Mouse (Mus musculus): Measurements from ENCODE around the gene Trpt1. TPM values are rescaled to one million over a fixed set of nuclear protein-coding genes. Genes with fewer than 3 reads are reported as not detected.

The Trpt1 gene
- 8.9 and 9.5 TPM in 2 replicates for polyA plus RNA-seq (2015; fragmentation: Nextera tagmentation; extraction: Ambion mirVana)

DNA sequence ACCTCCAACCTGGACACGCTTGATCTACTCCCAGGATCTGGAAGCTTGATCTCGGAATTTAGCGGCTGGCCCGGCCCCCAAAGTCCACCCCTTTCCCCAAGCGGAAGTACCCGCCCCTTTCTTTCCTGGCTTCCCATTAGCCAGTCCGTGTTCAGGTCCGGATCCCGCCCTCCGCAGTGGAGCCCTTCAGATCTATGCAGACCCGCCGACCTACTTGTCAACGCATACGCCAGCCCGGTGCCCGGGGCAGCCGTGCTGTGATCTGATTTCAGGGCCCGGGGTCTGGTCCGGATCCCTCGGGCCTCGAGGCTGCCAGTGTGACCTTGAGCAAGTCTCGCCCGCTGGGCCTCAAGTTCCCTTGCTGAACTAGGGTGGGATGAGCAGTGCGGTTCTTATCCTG, at the start of gene Trpt1, which contains the start of gene Nudt22:
Gene Trpt1, plus strand, starts transcription at position 126 of the 400 bp plus-strand sequence.
Gene Nudt22, minus strand, starts transcription at position 112 of the 400 bp plus-strand sequence.
- Histone ChIP-seq H3K9ac (ENCODE audit: low read depth, low read length) (peak within 1 kb of the TSS; percentile 85), H3K27ac (ENCODE audit: low read length) (peak within 1 kb of the TSS; percentile 68), H3K9me3 (ENCODE audit: control insufficient read depth, low read length) (no peaks in the 10 kb centered on the region), H3K4me3 (ENCODE audit: low read length) (peak within 1 kb of the TSS; percentile 73), H3K36me3 (ENCODE audit: control insufficient read depth, insufficient read depth, low read length) (peaks cover 7% of the 10 kb centered on the region), H3K4me2 (ENCODE audit: low read depth, low read length) (peak within 1 kb of the TSS; percentile 94), H3K27me3 (replicated peaks; ENCODE audit: control insufficient read depth, insufficient read depth, low read length) (no peaks in the 10 kb centered on the region), H3K4me1 (ENCODE audit: control insufficient read depth, insufficient read depth, low read length) (peaks cover 33% of the 10 kb centered on the region)
- WGBS, result under 1% methylated on average over 24 of the region's 24 CpGs
- ATAC-seq, result peak; percentile 78

DNA sequence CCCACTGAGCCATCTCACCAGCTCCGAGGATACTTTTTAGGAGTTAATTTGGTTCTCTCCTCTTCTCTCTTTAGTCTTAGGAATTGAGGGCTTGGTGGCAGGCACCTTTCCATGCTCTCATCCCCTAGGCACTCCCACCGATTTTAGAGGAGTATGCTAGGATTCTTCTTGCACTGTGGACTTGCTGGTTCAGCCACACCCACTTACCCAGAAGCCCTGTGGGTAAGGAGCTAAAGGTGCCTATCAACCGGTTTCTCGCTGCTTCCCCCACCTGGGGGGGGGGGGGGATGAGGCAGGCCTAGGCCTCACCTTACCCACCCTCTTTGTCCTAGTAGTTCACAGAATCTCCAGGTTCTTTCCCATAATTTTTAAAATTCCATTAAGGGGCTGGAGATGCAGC, 48.2 kb upstream of the Trpt1 start:
- Histone ChIP-seq H3K4me3 (ENCODE audit: low read length) (no peak overlapping the region), H3K4me1 (ENCODE audit: control insufficient read depth, insufficient read depth, low read length) (peaks cover 42% of the 10 kb centered on the region), H3K4me2 (ENCODE audit: low read depth, low read length) (no peak overlapping the region), H3K36me3 (ENCODE audit: control insufficient read depth, insufficient read depth, low read length) (no peaks in the 10 kb centered on the region), H3K27me3 (replicated peaks; ENCODE audit: control insufficient read depth, insufficient read depth, low read length) (no peaks in the 10 kb centered on the region), H3K27ac (ENCODE audit: low read length) (no peak overlapping the region), H3K9ac (ENCODE audit: low read depth, low read length) (0 out of 2 replicates have a peak overlapping the region, but pooled peaks have one; percentile 37), H3K9me3 (ENCODE audit: control insufficient read depth, low read length) (no peaks in the 10 kb centered on the region)
- WGBS, result 34% methylated on average over 4 of the region's 4 CpGs
- ATAC-seq, result no peak

DNA sequence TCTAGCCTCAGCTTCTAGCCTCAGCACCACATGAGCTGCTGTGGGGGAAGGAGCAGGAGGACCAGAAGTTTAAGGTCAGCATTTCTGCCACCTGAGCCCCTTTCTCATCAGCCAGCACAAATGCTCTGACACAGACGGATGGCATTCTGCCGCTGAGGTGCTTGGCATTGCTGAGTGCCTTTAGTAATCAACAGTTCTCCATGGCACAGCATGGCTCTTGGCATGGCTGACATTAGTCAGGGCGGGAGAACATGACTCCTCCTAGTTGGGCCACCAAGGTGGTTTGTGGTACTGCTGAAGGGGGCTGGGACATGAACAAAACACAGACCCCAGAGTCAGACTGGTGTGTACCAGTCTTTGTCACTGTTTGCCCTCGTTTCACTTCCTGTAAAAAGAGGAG, 47.7 kb upstream of the Trpt1 start:
- no peak overlapping the region for H3K4me2 ChIP-seq (ENCODE audit: low read depth, low read length)
- no peak for ATAC-seq
- H3K4me1 ChIP-seq (ENCODE audit: control insufficient read depth, insufficient read depth, low read length), result peaks cover 42% of the 10 kb centered on the region
- H3K9me3 ChIP-seq (ENCODE audit: control insufficient read depth, low read length), result no peaks in the 10 kb centered on the region
- H3K27me3 ChIP-seq (replicated peaks; ENCODE audit: control insufficient read depth, insufficient read depth, low read length), result no peaks in the 10 kb centered on the region
- no peak overlapping the region for H3K27ac ChIP-seq (ENCODE audit: low read length)
- 0 out of 2 replicates have a peak, but pooled peaks cover 1% of the 10 kb centered on the region for H3K36me3 ChIP-seq (ENCODE audit: control insufficient read depth, insufficient read depth, low read length)
- 84% methylated on average over 4 of the region's 4 CpGs for WGBS
- H3K9ac ChIP-seq (ENCODE audit: low read depth, low read length), result 0 out of 2 replicates have a peak overlapping the region, but pooled peaks have one; percentile 37
- H3K4me3 ChIP-seq (ENCODE audit: low read length), result no peak overlapping the region

DNA sequence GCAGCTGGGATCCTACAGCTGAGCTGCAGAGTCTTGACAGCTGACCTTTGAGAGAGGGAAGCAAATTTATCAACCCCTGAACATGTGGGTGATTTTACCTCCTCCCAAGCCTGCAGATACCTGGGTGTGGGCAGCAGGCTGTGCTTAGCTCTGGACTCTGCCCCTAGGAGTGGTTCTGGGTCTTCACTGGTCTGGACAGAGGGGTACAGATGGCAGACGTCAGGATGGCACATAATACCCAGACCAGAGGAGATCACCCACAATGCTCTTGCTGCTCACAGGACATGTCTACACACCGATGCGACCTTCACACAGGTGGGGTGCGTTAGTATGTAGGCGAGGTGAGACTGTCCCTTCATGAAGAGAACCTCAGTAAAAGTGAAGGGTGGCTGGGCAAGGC, 46.4 kb upstream of the Trpt1 start:
- 0 out of 2 replicates have a peak, but pooled peaks have one; percentile 14 for ATAC-seq
- Histone ChIP-seq H3K27me3 (replicated peaks; ENCODE audit: control insufficient read depth, insufficient read depth, low read length) (no peaks in the 10 kb centered on the region), H3K4me2 (ENCODE audit: low read depth, low read length) (peak overlapping the region; percentile 80), H3K9me3 (ENCODE audit: control insufficient read depth, low read length) (no peaks in the 10 kb centered on the region), H3K27ac (ENCODE audit: low read length) (peak overlapping the region; percentile 98), H3K9ac (ENCODE audit: low read depth, low read length) (peak overlapping the region; percentile 35; the same call in 1 of the 2 replicates), H3K4me3 (ENCODE audit: low read length) (no peak overlapping the region), H3K36me3 (ENCODE audit: control insufficient read depth, insufficient read depth, low read length) (peaks cover 8% of the 10 kb centered on the region; the same call in 1 of the 2 replicates), H3K4me1 (ENCODE audit: control insufficient read depth, insufficient read depth, low read length) (peaks cover 53% of the 10 kb centered on the region)
- WGBS, result 77% methylated on average over 5 of the region's 5 CpGs

DNA sequence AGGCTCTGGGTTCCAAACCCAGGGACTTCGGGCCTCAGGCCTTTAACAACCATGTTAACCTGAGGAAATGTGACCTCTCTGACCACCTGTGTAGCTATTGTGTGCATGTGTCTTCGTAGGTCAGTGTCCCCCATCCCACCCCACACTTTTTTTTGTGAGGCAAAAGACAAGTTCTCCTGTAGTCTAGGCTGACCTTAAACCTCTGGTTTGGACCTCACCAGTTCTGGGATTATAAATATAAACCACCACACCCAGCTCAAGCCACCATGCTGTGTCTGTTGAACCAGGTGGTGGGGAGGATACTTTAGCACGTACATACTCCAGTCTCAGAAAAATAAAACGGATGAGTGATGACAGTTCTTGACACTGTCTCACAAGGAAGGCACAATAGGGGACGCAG, 46.0 kb upstream of the Trpt1 start:
- peak overlapping the region; percentile 75; the same call in 1 of the 2 replicates for H3K9ac ChIP-seq (ENCODE audit: low read depth, low read length)
- WGBS, result 48% methylated on average over 5 of the region's 5 CpGs
- H3K4me2 ChIP-seq (ENCODE audit: low read depth, low read length), result peak overlapping the region; percentile 80
- H3K9me3 ChIP-seq (ENCODE audit: control insufficient read depth, low read length), result no peaks in the 10 kb centered on the region
- no peaks in the 10 kb centered on the region for H3K27me3 ChIP-seq (replicated peaks; ENCODE audit: control insufficient read depth, insufficient read depth, low read length)
- H3K4me3 ChIP-seq (ENCODE audit: low read length), result peak overlapping the region; percentile 67
- peaks cover 8% of the 10 kb centered on the region; the same call in 1 of the 2 replicates for H3K36me3 ChIP-seq (ENCODE audit: control insufficient read depth, insufficient read depth, low read length)
- H3K27ac ChIP-seq (ENCODE audit: low read length), result peak overlapping the region; percentile 98
- ATAC-seq, result no peak
- H3K4me1 ChIP-seq (ENCODE audit: control insufficient read depth, insufficient read depth, low read length), result peaks cover 55% of the 10 kb centered on the region

DNA sequence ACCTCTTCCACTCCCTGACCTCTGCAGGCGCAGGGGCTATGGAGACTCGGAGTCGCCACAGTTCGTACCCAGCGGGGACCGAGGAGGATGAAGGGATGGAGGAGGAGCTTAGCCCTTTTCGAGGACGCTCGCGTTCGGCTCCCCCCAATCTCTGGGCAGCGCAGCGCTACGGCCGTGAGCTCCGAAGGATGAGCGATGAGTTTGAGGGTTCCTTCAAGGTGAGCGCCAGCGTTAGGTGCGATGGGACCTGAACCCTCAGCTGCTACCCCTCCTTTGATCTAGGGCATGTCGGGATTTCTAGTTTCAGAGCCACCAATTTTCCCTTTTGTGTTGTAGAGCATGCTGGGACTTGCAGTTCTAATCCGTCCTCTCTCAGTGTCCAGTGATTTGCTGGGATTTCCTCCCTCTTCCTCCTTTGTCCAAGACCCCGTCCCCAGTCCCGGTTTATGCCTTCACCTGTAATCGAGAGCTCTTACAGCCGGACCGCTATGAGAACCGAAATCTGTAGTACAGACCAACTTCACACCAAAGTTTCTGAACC, 45.2 kb upstream of the Trpt1 start:
- WGBS, result under 1% methylated on average over 28 of the region's 28 CpGs

DNA sequence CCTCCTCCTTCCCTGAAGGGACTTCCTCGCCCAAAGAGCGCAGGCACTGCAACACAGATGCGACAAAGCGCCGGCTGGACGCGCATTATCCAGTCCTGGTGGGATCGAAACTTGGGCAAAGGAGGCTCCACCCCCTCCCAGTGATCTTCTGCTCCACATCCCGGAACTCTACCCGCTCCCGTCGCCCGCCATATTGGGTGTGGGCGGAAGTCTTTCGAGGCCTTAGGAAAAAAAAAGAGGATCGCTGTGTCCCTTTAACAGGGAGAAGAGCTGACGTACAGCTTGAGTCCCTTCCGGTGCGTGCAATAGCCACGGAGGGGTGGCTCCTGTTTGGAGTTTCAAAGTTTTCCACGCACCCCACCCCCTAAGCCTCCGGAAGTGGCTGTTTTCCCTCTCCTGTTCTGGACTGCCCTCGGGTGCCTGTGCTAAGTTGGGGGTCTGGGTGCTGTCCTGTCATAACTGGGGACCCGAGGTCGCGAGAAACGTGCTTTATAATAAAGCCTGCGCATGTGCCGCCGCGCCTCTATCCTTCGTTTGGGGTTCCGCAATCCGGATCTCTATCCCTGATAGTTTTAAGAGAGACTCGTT, 44.5 kb upstream of the Trpt1 start:
- H3K4me1 ChIP-seq (ENCODE audit: control insufficient read depth, insufficient read depth, low read length), result peaks cover 57% of the 10 kb centered on the region
- H3K9me3 ChIP-seq (ENCODE audit: control insufficient read depth, low read length), result no peaks in the 10 kb centered on the region
- peak overlapping the region; percentile 98 for H3K27ac ChIP-seq (ENCODE audit: low read length)
- peak; percentile 74 for ATAC-seq
- under 1% methylated on average over 35 of the region's 35 CpGs for WGBS
- H3K9ac ChIP-seq (ENCODE audit: low read depth, low read length), result peak overlapping the region; percentile 75
- peak overlapping the region; percentile 67 for H3K4me3 ChIP-seq (ENCODE audit: low read length)
- peaks cover 19% of the 10 kb centered on the region for H3K36me3 ChIP-seq (ENCODE audit: control insufficient read depth, insufficient read depth, low read length)
- H3K27me3 ChIP-seq (replicated peaks; ENCODE audit: control insufficient read depth, insufficient read depth, low read length), result no peaks in the 10 kb centered on the region
- peak overlapping the region; percentile 80 for H3K4me2 ChIP-seq (ENCODE audit: low read depth, low read length)

More for the DNA sequence above, 45.2 kb upstream of the Trpt1 start:
- Histone ChIP-seq H3K4me1 (ENCODE audit: control insufficient read depth, insufficient read depth, low read length) (peaks cover 57% of the 10 kb centered on the region), H3K9me3 (ENCODE audit: control insufficient read depth, low read length) (no peaks in the 10 kb centered on the region), H3K9ac (ENCODE audit: low read depth, low read length) (peak overlapping the region; percentile 75), H3K27ac (ENCODE audit: low read length) (peak overlapping the region; percentile 98), H3K4me3 (ENCODE audit: low read length) (peak overlapping the region; percentile 67), H3K4me2 (ENCODE audit: low read depth, low read length) (peak overlapping the region; percentile 80), H3K27me3 (replicated peaks; ENCODE audit: control insufficient read depth, insufficient read depth, low read length) (no peaks in the 10 kb centered on the region), H3K36me3 (ENCODE audit: control insufficient read depth, insufficient read depth, low read length) (peaks cover 11% of the 10 kb centered on the region)
- peak; percentile 12 for ATAC-seq

DNA sequence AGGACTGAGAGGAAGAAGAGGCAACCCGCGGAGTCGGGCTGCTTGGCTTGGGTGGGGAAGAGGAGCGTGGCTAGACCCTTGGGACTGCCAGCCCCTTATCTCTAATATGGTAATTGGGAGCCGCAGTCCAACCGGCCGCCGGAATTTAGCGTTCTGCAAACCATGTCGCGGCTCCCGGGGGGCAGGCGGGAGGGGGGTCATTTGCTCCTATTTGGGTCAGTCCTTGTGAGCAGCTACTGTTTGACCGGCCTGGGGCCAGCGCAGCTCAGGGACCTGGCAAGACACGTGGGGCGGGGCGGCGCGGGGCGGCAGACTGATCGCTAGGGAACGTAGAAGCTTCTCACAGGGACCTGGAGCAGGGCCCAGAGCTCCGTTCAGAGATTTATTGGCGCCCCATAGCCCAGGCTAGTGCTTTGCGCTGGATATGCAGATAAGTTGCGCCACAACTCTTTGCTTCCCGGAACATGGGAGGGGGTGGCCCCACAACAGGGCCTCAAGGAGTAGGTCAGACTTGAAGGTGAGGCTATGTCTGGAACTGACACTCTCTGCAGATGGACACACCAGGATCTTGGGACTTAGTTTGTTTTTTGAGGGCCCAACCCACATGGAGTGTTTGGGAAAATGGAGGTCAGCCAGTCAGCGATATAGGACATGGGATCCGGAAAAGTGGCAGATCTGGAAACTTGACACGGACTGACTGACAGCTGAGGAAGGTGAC, 43.8 kb upstream of the Trpt1 start:
- peak overlapping the region; percentile 80 for H3K4me2 ChIP-seq (ENCODE audit: low read depth, low read length)
- ATAC-seq, result peak; percentile 72
- peak overlapping the region; percentile 75 for H3K9ac ChIP-seq (ENCODE audit: low read depth, low read length)
- H3K9me3 ChIP-seq (ENCODE audit: control insufficient read depth, low read length), result no peaks in the 10 kb centered on the region
- WGBS, result under 1% methylated on average over 31 of the region's 31 CpGs
- H3K36me3 ChIP-seq (ENCODE audit: control insufficient read depth, insufficient read depth, low read length), result peaks cover 24% of the 10 kb centered on the region
- H3K4me3 ChIP-seq (ENCODE audit: low read length), result peak overlapping the region; percentile 67
- H3K27me3 ChIP-seq (replicated peaks; ENCODE audit: control insufficient read depth, insufficient read depth, low read length), result no peaks in the 10 kb centered on the region
- H3K27ac ChIP-seq (ENCODE audit: low read length), result peak overlapping the region; percentile 98
- H3K4me1 ChIP-seq (ENCODE audit: control insufficient read depth, insufficient read depth, low read length), result peaks cover 50% of the 10 kb centered on the region

DNA sequence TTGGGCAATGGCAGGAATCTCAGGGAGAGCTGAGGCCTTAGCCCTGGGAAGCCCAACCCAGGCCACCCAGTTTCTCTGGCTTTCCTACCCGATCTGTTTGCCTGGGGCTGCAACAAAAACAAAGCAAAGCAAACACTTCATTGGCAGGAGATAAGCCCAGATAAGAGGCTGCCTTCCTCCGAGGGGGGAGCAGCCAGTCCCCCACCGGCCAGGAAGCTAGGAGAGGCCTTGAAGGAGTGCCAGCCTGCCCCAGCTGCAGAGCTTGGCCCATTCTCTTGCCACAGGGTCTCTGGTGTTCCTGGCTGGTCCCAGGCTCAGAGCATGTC, 43.3 kb upstream of the Trpt1 start:
- ATAC-seq, result peak; percentile 14; the same call in 1 of the 2 replicates
- H3K27me3 ChIP-seq (replicated peaks; ENCODE audit: control insufficient read depth, insufficient read depth, low read length), result no peaks in the 10 kb centered on the region
- peak overlapping the region; percentile 80 for H3K4me2 ChIP-seq (ENCODE audit: low read depth, low read length)
- peaks cover 50% of the 10 kb centered on the region for H3K4me1 ChIP-seq (ENCODE audit: control insufficient read depth, insufficient read depth, low read length)
- H3K4me3 ChIP-seq (ENCODE audit: low read length), result peak overlapping the region; percentile 67
- H3K9ac ChIP-seq (ENCODE audit: low read depth, low read length), result peak overlapping the region; percentile 75
- peak overlapping the region; percentile 98 for H3K27ac ChIP-seq (ENCODE audit: low read length)
- WGBS, result 6% methylated on average over 3 of the region's 3 CpGs
- H3K9me3 ChIP-seq (ENCODE audit: control insufficient read depth, low read length), result no peaks in the 10 kb centered on the region
- H3K36me3 ChIP-seq (ENCODE audit: control insufficient read depth, insufficient read depth, low read length), result peaks cover 24% of the 10 kb centered on the region
